Mouse (Mus musculus) liver, embryonic 16.5 days (tissue): ENCODE data around the gene Qdpr. TPM values are rescaled to one million over a fixed set of nuclear protein-coding genes. Genes with fewer than 3 reads are reported as not detected.

Experiments
- ATAC-seq: fragments of 200-750 bp; cut with Nextera tagmentation; 2 replicates; pipeline ENCODE4 v1.8.0; 2017; ENCODE audit warnings: low read depth, mild to moderate bottlenecking, moderate number of reproducible peaks, moderate library complexity
- H3K27ac ChIP-seq: fragments of 300-500 bp; sonication (generic); 2 replicates; pipeline ENCODE4 v1.5.1; 2014; ENCODE audit warnings: mild to moderate bottlenecking, low read length
- H3K27me3 ChIP-seq: fragments of 300-500 bp; sonication (generic); 2 replicates; pipeline ENCODE4 v1.6.1; 2014; ENCODE audit warnings: low read depth, low read length, mixed read lengths; ENCODE audit not compliant: control insufficient read depth, insufficient read depth
- H3K36me3 ChIP-seq: fragments of 300-500 bp; sonication (generic); 2 replicates; pipeline ENCODE4 v1.6.1; 2014; ENCODE audit warnings: mild to moderate bottlenecking; ENCODE audit not compliant: control insufficient read depth, insufficient read depth
- H3K4me1 ChIP-seq: fragments of 300-500 bp; sonication (generic); 2 replicates; pipeline ENCODE4 v1.6.1; 2014; ENCODE audit warnings: low read depth, low read length, mixed read lengths; ENCODE audit not compliant: control insufficient read depth
- H3K4me2 ChIP-seq: fragments of 300-500 bp; sonication (generic); 2 replicates; pipeline ENCODE4 v1.6.1; 2014; ENCODE audit warnings: low read depth, low read length, mixed read lengths
- H3K4me3 ChIP-seq: fragments of 300-500 bp; sonication (generic); 2 replicates; pipeline ENCODE4 v1.5.1; 2014; ENCODE audit warnings: low read depth, mild to moderate bottlenecking, low read length
- H3K9ac ChIP-seq: fragments of 300-500 bp; sonication (generic); 2 replicates; pipeline ENCODE4 v1.6.1; 2014; ENCODE audit warnings: low read depth, low read length
- H3K9me3 ChIP-seq: fragments of 300-500 bp; sonication (generic); replicated peaks from 2 replicates; pipeline ENCODE4 v1.6.1; 2016; ENCODE audit warnings: low read length; ENCODE audit not compliant: control insufficient read depth
- WGBS: fragments of 180-500 bp; shearing (Covaris S2); extraction: QIAGEN DNeasy Blood & Tissue Kit; methylation state at CpG from one replicate; pipeline ENCODE4 v1.1.7; 2014; ENCODE audit not compliant: insufficient replicate concordance; 5-methylcytosine and 5-hydroxymethylcytosine counted together
- polyA plus RNA-seq: library from polyadenylated mRNA; unstranded; fragments of >200 nt; fragmentation: Nextera tagmentation; extraction: Ambion mirVana; gene quantifications from 2 replicates; pipeline ENCODE4 v1.2.1, GENCODE M21; 2015

The Qdpr gene
- polyA plus RNA-seq, 1 experiment from 2014 or later = 113 TPM

- no peaks in the 10 kb centered on the region for H3K27me3 ChIP-seq
- no peak overlapping the region for H3K4me2 ChIP-seq
- no peaks in the 10 kb centered on the region for H3K9me3 ChIP-seq
- H3K4me1 ChIP-seq = no peaks in the 10 kb centered on the region
- H3K4me3 ChIP-seq = no peak overlapping the region
- 0 out of 2 replicates have a peak, but pooled peaks have one; percentile 24 for ATAC-seq
- WGBS = 63% methylated on average over 10 of the region's 10 CpGs
- H3K27ac ChIP-seq = no peak overlapping the region
- no peak overlapping the region for H3K9ac ChIP-seq
- no peaks in the 10 kb centered on the region for H3K36me3 ChIP-seq
These were observed 30.0 kb downstream of the Qdpr start for GRCm38 (mm10) chr5:45419841-45420638.

- Histone ChIP-seq H3K27me3 (no peaks in the 10 kb centered on the region), H3K9me3 (no peaks in the 10 kb centered on the region), H3K36me3 (no peaks in the 10 kb centered on the region), H3K9ac (no peak overlapping the region), H3K4me3 (no peak overlapping the region), H3K4me2 (no peak overlapping the region), H3K27ac (no peak overlapping the region), H3K4me1 (no peaks in the 10 kb centered on the region)
- WGBS = 29% methylated on average over 3 of the region's 3 CpGs
- ATAC-seq = no peak
These were observed 32.1 kb downstream of the Qdpr start for GRCm38 (mm10) chr5:45417859-45418443.

GRCm38 (mm10) chr5:45416478-45416877 is 33.6 kb downstream of the Qdpr start:
- Histone ChIP-seq H3K27ac (no peak overlapping the region), H3K9me3 (no peaks in the 10 kb centered on the region), H3K4me2 (no peak overlapping the region), H3K4me3 (no peak overlapping the region), H3K36me3 (no peaks in the 10 kb centered on the region), H3K4me1 (no peaks in the 10 kb centered on the region), H3K27me3 (no peaks in the 10 kb centered on the region), H3K9ac (no peak overlapping the region)
- no peak for ATAC-seq
- 50% methylated on average over 3 of the region's 3 CpGs for WGBS

- Histone ChIP-seq H3K36me3 (no peaks in the 10 kb centered on the region), H3K4me3 (no peak overlapping the region), H3K9ac (no peak overlapping the region), H3K27ac (no peak overlapping the region), H3K4me1 (no peaks in the 10 kb centered on the region), H3K4me2 (no peak overlapping the region), H3K27me3 (no peaks in the 10 kb centered on the region), H3K9me3 (no peaks in the 10 kb centered on the region)
- ATAC-seq = peak; percentile 45; the same call in 1 of the 2 replicates
- WGBS = 37% methylated on average over 2 of the region's 2 CpGs
These were observed 43.9 kb downstream of the Qdpr start for GRCm38 (mm10) chr5:45406129-45406528.

- Histone ChIP-seq H3K9me3 (no peaks in the 10 kb centered on the region), H3K36me3 (no peaks in the 10 kb centered on the region), H3K4me3 (no peak overlapping the region), H3K27me3 (no peaks in the 10 kb centered on the region), H3K9ac (no peak overlapping the region), H3K27ac (no peak overlapping the region), H3K4me2 (no peak overlapping the region), H3K4me1 (no peaks in the 10 kb centered on the region)
- WGBS = 21% methylated on average over 11 of the region's 11 CpGs
- ATAC-seq = no peak
These were observed 47.4 kb downstream of the Qdpr start for GRCm38 (mm10) chr5:45402632-45403031.

- Histone ChIP-seq H3K9me3 (no peaks in the 10 kb centered on the region), H3K27me3 (no peaks in the 10 kb centered on the region), H3K9ac (no peak overlapping the region), H3K4me2 (no peak overlapping the region), H3K4me1 (no peaks in the 10 kb centered on the region), H3K27ac (no peak overlapping the region), H3K36me3 (no peaks in the 10 kb centered on the region), H3K4me3 (no peak overlapping the region)
- 39% methylated on average over 2 of the region's 2 CpGs for WGBS
- ATAC-seq = no peak
These were observed 65.8 kb downstream of the Qdpr start for GRCm38 (mm10) chr5:45384034-45384812.

Other genes with a start within 250 kb of the Qdpr start
- not detected in 2 replicates for gene Clrn2, start 3.5 kb upstream of the Qdpr start, polyA plus RNA-seq
- gene Lap3, start 43.1 kb upstream of the Qdpr start, polyA plus RNA-seq = 39.1 and 39.2 TPM in 2 replicates
- 73.1 and 79.3 TPM in 2 replicates for gene Med28, start 70.0 kb upstream of the Qdpr start, polyA plus RNA-seq
- 0.11 TPM in 2 replicates for gene Fam184b, start 189.4 kb upstream of the Qdpr start, polyA plus RNA-seq
- 44.2 and 47.6 TPM in 2 replicates for gene Ncapg, start 219.7 kb upstream of the Qdpr start, polyA plus RNA-seq